In genomic region chr19:61266651-61267050, GRCm38 (mm10) we compare ENCODE assay signal across 9 mouse cellular contexts. TPM values are rescaled to one million over a fixed set of nuclear protein-coding genes. Genes with fewer than 3 reads are reported as not detected.
DNase-seq lines count a peak whose midpoint lies in the region; ATAC-seq and TF ChIP-seq lines count a peak whose summit lies in the region.
"Had no signal": no experiment of that assay in that cellular context is flagged by ENCODE, and none has a peak within 500 bp of the region (broad histone marks: within the 10 kb centered on the region; RNA-seq: fewer than 3 reads in every experiment).

No protein-coding gene starts in this region.

- no peaks in the 10 kb centered on the region for H3K36me3 ChIP-seq in kidney, adult 2 months (ENCODE audit: control insufficient read depth, insufficient read depth, low read length)
- H3K36me3 ChIP-seq: embryonic facial prominence, embryonic 15.5 days; limb, embryonic 15.5 days had no signal

- H3K4me3 ChIP-seq in kidney, adult 2 months (ENCODE audit: insufficient read depth, low read depth, low read length), result no peak overlapping the region
- H3K4me3 ChIP-seq: embryonic facial prominence, embryonic 15.5 days; limb, embryonic 15.5 days had no signal

- peak; percentile 7 for DNase-seq in kidney, adult 9 months
- DNase-seq in kidney, adult 2 months, result no peak
- peak; percentile 94 for DNase-seq in 3T3-L1 (ENCODE audit: low read depth, low spot score)
- peak; percentile 96 for DNase-seq in A20 (ENCODE audit: low read depth, low spot score)
- peak; percentile 100 for DNase-seq in embryo, embryonic 9.5 days (ENCODE audit: extremely low spot score)
- DNase-seq in right cerebral cortex, adult 2 months (ENCODE audit: low spot score in 2 of 2), result peak; percentile 12 to 33

- no peaks in the 10 kb centered on the region for H3K27me3 ChIP-seq in kidney, adult 2 months (replicated peaks; ENCODE audit: control insufficient read depth, insufficient read depth, low read length)
- H3K27me3 ChIP-seq: embryonic facial prominence, embryonic 15.5 days; limb, embryonic 15.5 days had no signal

- no peaks in the 10 kb centered on the region for H3K4me1 ChIP-seq in kidney, adult 2 months (ENCODE audit: control insufficient read depth, insufficient read depth, low read length)
- H3K4me1 ChIP-seq: embryonic facial prominence, embryonic 15.5 days; limb, embryonic 15.5 days had no signal

- WGBS in kidney, adult 2 months, result 3% methylated on average over 25 of the region's 26 CpGs

- no peak for TF ChIP-seq POLR2A in kidney, adult 2 months (IDR thresholded peaks at IDR 0.05; ENCODE audit: low read depth, low read length)

- TF ChIP-seq CTCF in kidney, adult 2 months (conservative IDR thresholded peaks at IDR 0.05; ENCODE audit: insufficient read depth, insufficient read length, low read depth, low read length), result no peak

- ATAC-seq in activated CD4-positive, CD25-positive, alpha-beta regulatory T cell, adult 4 months, result no peak

- H3K27ac ChIP-seq in kidney, adult 2 months (ENCODE audit: insufficient read depth, low read depth, low read length), result no peak overlapping the region
- H3K27ac ChIP-seq: embryonic facial prominence, embryonic 15.5 days; limb, embryonic 15.5 days had no signal

RNA-seq across cellular contexts. Expression of gene Gm21060, which starts 30.2 kb away (rescaled TPM):
- polyA plus RNA-seq in kidney, adult 2 months (2012; rRNA removed), result not detected in 2 replicates
- not detected for polyA plus RNA-seq in activated CD4-positive, CD25-positive, alpha-beta regulatory T cell, adult 4 months (2017; shearing (Covaris generic))
- polyA plus RNA-seq: embryonic facial prominence, embryonic 15.5 days; limb, embryonic 15.5 days had no signal

RNA-seq across cellular contexts. Expression of gene Csf2ra, which starts 38.4 kb away (rescaled TPM):
- polyA plus RNA-seq in kidney, adult 2 months (2012; rRNA removed), result 63.7 and 70.5 TPM in 2 replicates
- polyA plus RNA-seq in activated CD4-positive, CD25-positive, alpha-beta regulatory T cell, adult 4 months (2017; shearing (Covaris generic)), result 1 to 10 TPM in 1 of 2 experiments, under 1 TPM in 1; 0.67 to 2.2 TPM

Comparison
In these comparisons a context has a peak if more than half of its experiments do, and no peak if none do; other contexts are left out.
1. RNA of gene Csf2ra, which starts 38.4 kb away (polyA plus RNA-seq): 63.7 to 70.5 TPM in kidney, adult 2 months; 0.67 to 2.2 TPM in activated CD4-positive, CD25-positive, alpha-beta regulatory T cell, adult 4 months; every median in the first group is over 10 times any median in the second.